Mouse (Mus musculus): Measurements from ENCODE around the gene Gm20715. TPM values are rescaled to one million over a fixed set of nuclear protein-coding genes. Genes with fewer than 3 reads are reported as not detected.
A peak's percentile ranks its signal among the peaks of the same experiment; 100 is the strongest.

The Gm20715 gene
- polyA plus RNA-seq, 1 experiment from 2014 or later, result not detected

DNA sequence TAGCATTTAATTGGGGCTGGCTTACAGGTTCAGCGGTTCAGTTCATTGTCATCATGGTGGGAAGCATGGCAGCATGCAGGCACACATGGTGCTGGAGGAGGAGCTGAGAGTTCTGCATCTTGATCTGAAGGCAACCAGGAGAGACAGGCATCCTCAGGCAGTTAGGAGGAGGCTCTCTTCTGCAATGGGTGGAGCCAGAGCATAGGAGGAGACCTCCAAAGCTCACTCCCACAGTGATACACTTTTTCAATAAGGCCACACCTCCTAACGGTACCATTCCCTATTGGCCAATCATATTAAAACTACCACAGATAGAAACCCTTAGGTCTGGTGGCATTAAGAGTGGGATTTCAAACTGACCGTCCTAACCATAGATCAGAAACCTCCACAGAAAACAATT lies 40.6 kb upstream of the Gm20715 start:
- no peak overlapping the region for H3K9ac ChIP-seq (replicated peaks; ENCODE audit: low read length)
- 84% methylated on average over 3 of the region's 3 CpGs for WGBS
- H3K4me3 ChIP-seq (replicated peaks; ENCODE audit: low read depth, low read length), result no peak overlapping the region
- H3K9me3 ChIP-seq (ENCODE audit: control insufficient read depth, low read length), result no peaks in the 10 kb centered on the region
- no peak overlapping the region for H3K4me2 ChIP-seq (ENCODE audit: low read length)
- DNase-seq (no peak), ATAC-seq (ENCODE audit: low FRiP score, low TSS enrichment) (no peak)
- peaks cover 3% of the 10 kb centered on the region; the same call in 1 of the 2 replicates for H3K36me3 ChIP-seq (ENCODE audit: control insufficient read depth, insufficient read depth, low read length)
- H3K4me1 ChIP-seq (ENCODE audit: control insufficient read depth, insufficient read depth, low read length), result no peaks in the 10 kb centered on the region
- H3K27me3 ChIP-seq (ENCODE audit: control insufficient read depth, insufficient read depth, low read length), result no peaks in the 10 kb centered on the region
- H3K27ac ChIP-seq (replicated peaks; ENCODE audit: low read depth, low read length), result no peak overlapping the region

DNA sequence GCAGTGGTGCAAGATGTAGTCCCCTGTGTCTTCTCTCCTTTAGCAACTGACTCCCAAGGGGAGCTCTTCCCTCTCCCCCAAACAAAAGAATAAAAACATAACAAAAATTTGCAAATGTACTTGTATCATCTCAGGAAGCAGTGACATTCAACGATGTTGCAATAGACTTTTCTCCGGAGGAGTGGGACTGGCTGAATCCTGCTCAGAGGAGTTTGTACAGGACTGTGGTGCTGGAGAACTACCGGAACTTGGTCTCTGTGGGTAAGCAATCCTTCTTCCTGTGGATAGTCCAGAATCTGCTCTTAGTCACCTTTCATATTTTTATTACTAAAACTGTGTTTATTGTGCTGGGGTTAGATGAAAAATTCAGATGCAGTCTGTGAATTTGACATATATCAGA lies 37.1 kb upstream of the Gm20715 start:
- ATAC-seq (ENCODE audit: low FRiP score, low TSS enrichment), result no peak
- no peak overlapping the region for H3K27ac ChIP-seq (replicated peaks; ENCODE audit: low read depth, low read length)
- H3K27me3 ChIP-seq (ENCODE audit: control insufficient read depth, insufficient read depth, low read length), result no peaks in the 10 kb centered on the region
- H3K4me3 ChIP-seq (replicated peaks; ENCODE audit: low read depth, low read length), result no peak overlapping the region
- H3K4me2 ChIP-seq (ENCODE audit: low read length), result no peak overlapping the region
- H3K36me3 ChIP-seq (ENCODE audit: control insufficient read depth, insufficient read depth, low read length), result peaks cover 9% of the 10 kb centered on the region; the same call in 1 of the 2 replicates
- H3K9me3 ChIP-seq (ENCODE audit: control insufficient read depth, low read length), result no peaks in the 10 kb centered on the region
- H3K4me1 ChIP-seq (ENCODE audit: control insufficient read depth, insufficient read depth, low read length), result no peaks in the 10 kb centered on the region
- DNase-seq, result no peak
- 92% methylated on average over 3 of the region's 3 CpGs for WGBS
- H3K9ac ChIP-seq (replicated peaks; ENCODE audit: low read length), result no peak overlapping the region

DNA sequence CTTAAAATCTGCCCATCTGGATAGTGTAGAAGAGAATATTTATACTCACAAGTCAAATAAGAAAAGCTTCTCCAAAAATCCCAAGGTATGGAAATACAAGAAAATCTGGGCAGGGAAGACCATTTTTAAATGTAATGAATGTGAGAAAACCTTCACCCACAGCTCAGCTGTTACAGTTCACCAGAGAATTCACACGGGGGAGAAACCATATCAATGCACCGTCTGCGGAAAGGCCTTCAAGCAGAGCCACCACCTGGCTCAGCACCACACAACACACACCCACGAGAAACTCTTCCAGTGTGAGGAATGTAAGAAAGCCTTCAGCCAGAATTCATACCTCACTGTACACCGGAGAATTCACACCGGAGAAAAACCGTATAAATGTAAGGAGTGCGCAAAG lies 31.6 kb upstream of the Gm20715 start:
- DNase-seq (no peak), ATAC-seq (ENCODE audit: low FRiP score, low TSS enrichment) (no peak)
- Histone ChIP-seq H3K27ac (replicated peaks; ENCODE audit: low read depth, low read length) (no peak overlapping the region), H3K9ac (replicated peaks; ENCODE audit: low read length) (no peak overlapping the region), H3K36me3 (ENCODE audit: control insufficient read depth, insufficient read depth, low read length) (peaks cover 21% of the 10 kb centered on the region; the same call in 1 of the 2 replicates), H3K27me3 (ENCODE audit: control insufficient read depth, insufficient read depth, low read length) (no peaks in the 10 kb centered on the region), H3K9me3 (ENCODE audit: control insufficient read depth, low read length) (no peaks in the 10 kb centered on the region), H3K4me2 (ENCODE audit: low read length) (no peak overlapping the region), H3K4me3 (replicated peaks; ENCODE audit: low read depth, low read length) (no peak overlapping the region), H3K4me1 (ENCODE audit: control insufficient read depth, insufficient read depth, low read length) (no peaks in the 10 kb centered on the region)
- WGBS, result 87% methylated on average over 8 of the region's 8 CpGs

GRCm38 (mm10) chr7:6381431-6381830 lies 28.6 kb upstream of the Gm20715 start:
- 73% methylated on average over 2 of the region's 2 CpGs for WGBS
- H3K9me3 ChIP-seq (ENCODE audit: control insufficient read depth, low read length), result no peaks in the 10 kb centered on the region
- DNase-seq, result no peak
- no peak overlapping the region for H3K9ac ChIP-seq (replicated peaks; ENCODE audit: low read length)
- ATAC-seq (ENCODE audit: low FRiP score, low TSS enrichment), result no peak
- peaks cover 16% of the 10 kb centered on the region; the same call in 1 of the 2 replicates for H3K36me3 ChIP-seq (ENCODE audit: control insufficient read depth, insufficient read depth, low read length)
- peaks cover 9% of the 10 kb centered on the region for H3K4me1 ChIP-seq (ENCODE audit: control insufficient read depth, insufficient read depth, low read length)
- no peaks in the 10 kb centered on the region for H3K27me3 ChIP-seq (ENCODE audit: control insufficient read depth, insufficient read depth, low read length)
- no peak overlapping the region for H3K27ac ChIP-seq (replicated peaks; ENCODE audit: low read depth, low read length)
- H3K4me3 ChIP-seq (replicated peaks; ENCODE audit: low read depth, low read length), result no peak overlapping the region
- H3K4me2 ChIP-seq (ENCODE audit: low read length), result no peak overlapping the region

DNA sequence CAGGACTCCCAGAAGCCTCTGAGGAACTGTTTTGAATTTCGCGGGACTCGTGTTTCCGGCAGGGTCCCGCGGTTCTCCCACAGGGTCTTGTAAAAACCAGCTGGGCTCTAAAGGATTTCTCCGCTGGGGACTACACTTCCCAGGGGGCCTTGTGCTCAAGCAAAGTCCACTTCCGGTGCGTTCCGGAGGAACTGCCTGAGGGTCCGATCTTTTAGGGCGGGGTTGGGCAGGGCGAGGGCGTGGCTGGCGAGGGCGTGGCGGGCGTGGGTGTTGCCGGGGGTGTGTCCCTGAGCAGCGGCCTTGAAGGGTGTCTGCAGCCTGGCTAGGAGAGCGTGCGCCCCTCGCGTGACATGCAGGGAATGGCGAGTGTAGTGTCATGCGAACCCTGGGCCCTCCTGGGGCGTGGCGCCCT lies 27.0 kb upstream of the Gm20715 start, which contains the start of gene Zfp28:
Gene Zfp28 (plus strand): TSS at position 252 of the 412 bp plus-strand sequence.
- peak within 1 kb of the TSS; percentile 63 for H3K27ac ChIP-seq (replicated peaks; ENCODE audit: low read depth, low read length)
- peaks cover 9% of the 10 kb centered on the region for H3K4me1 ChIP-seq (ENCODE audit: control insufficient read depth, insufficient read depth, low read length)
- H3K27me3 ChIP-seq (ENCODE audit: control insufficient read depth, insufficient read depth, low read length), result no peaks in the 10 kb centered on the region
- ATAC-seq (ENCODE audit: low FRiP score, low TSS enrichment) (peak; percentile 97), DNase-seq (peak; percentile 98)
- H3K9ac ChIP-seq (replicated peaks; ENCODE audit: low read length), result peak within 1 kb of the TSS; percentile 76
- H3K4me2 ChIP-seq (ENCODE audit: low read length), result peak within 1 kb of the TSS; percentile 84
- peak within 1 kb of the TSS; percentile 69 for H3K4me3 ChIP-seq (replicated peaks; ENCODE audit: low read depth, low read length)
- H3K36me3 ChIP-seq (ENCODE audit: control insufficient read depth, insufficient read depth, low read length), result peaks cover 19% of the 10 kb centered on the region; the same call in 1 of the 2 replicates
- WGBS, result under 1% methylated on average over 28 of the region's 28 CpGs
- no peaks in the 10 kb centered on the region for H3K9me3 ChIP-seq (ENCODE audit: control insufficient read depth, low read length)

- Histone ChIP-seq H3K4me1 (ENCODE audit: control insufficient read depth, insufficient read depth, low read length) (peaks cover 9% of the 10 kb centered on the region), H3K4me2 (ENCODE audit: low read length) (peak overlapping the region; percentile 84), H3K36me3 (ENCODE audit: control insufficient read depth, insufficient read depth, low read length) (peaks cover 14% of the 10 kb centered on the region; the same call in 1 of the 2 replicates), H3K9ac (replicated peaks; ENCODE audit: low read length) (peak overlapping the region; percentile 76), H3K9me3 (ENCODE audit: control insufficient read depth, low read length) (no peaks in the 10 kb centered on the region), H3K4me3 (replicated peaks; ENCODE audit: low read depth, low read length) (peak overlapping the region; percentile 69), H3K27ac (replicated peaks; ENCODE audit: low read depth, low read length) (no peak overlapping the region), H3K27me3 (ENCODE audit: control insufficient read depth, insufficient read depth, low read length) (no peaks in the 10 kb centered on the region)
- 81% methylated on average over 8 of the region's 8 CpGs for WGBS
- ATAC-seq (ENCODE audit: low FRiP score, low TSS enrichment) (no peak), DNase-seq (no peak)
Measured at GRCm38 (mm10) chr7:6384011-6384410, 26.1 kb upstream of the Gm20715 start.

DNA sequence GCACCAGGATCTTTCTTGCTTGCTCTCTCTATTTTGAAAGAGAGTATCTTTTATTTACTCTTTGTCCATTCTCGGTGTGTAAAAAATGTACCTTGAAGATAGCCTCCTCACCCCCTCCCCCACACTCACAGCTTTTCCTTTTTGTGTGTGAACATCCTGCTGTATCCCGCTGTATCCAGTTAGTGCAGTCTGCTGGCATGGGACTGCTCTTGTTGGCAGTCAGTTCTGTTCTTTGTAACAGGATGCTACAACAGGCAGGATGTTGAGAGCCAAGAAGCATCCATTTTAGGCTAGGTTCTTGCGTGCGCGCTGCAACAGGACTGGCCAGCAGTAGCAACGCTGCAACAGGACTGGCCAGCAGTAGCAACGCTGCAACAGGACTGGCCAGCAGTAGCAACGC lies 23.1 kb upstream of the Gm20715 start:
- DNase-seq (no peak), ATAC-seq (ENCODE audit: low FRiP score, low TSS enrichment) (no peak)
- Histone ChIP-seq H3K27me3 (ENCODE audit: control insufficient read depth, insufficient read depth, low read length) (no peaks in the 10 kb centered on the region), H3K4me1 (ENCODE audit: control insufficient read depth, insufficient read depth, low read length) (peaks cover 9% of the 10 kb centered on the region), H3K9me3 (ENCODE audit: control insufficient read depth, low read length) (no peaks in the 10 kb centered on the region), H3K4me2 (ENCODE audit: low read length) (no peak overlapping the region), H3K36me3 (ENCODE audit: control insufficient read depth, insufficient read depth, low read length) (peaks cover 36% of the 10 kb centered on the region), H3K27ac (replicated peaks; ENCODE audit: low read depth, low read length) (no peak overlapping the region), H3K4me3 (replicated peaks; ENCODE audit: low read depth, low read length) (no peak overlapping the region), H3K9ac (replicated peaks; ENCODE audit: low read length) (no peak overlapping the region)
- WGBS, result 97% methylated on average over 8 of the region's 8 CpGs

DNA sequence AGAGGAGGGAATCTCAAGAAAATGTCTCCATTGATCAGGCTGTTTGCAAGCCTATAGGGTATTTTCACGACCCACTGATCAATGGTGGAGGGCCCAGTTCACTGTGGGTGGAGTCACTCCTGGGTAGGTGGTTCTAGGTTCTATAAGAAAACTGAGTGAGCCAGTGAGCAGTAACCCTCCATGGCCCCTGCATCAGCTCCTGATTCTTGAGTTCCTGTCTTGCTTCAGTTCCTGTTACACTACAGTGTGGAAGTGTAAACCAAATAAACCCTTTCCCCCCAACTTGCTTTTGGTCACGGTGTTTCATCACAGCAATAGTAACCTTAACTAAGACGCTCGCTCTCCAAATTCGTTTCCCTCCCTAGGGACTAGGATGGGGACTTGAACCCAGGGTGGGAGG lies 21.1 kb upstream of the Gm20715 start:
- 88% methylated on average over 5 of the region's 5 CpGs for WGBS
- no peak for ATAC-seq (ENCODE audit: low FRiP score, low TSS enrichment)
- no peaks in the 10 kb centered on the region for H3K27me3 ChIP-seq (ENCODE audit: control insufficient read depth, insufficient read depth, low read length)
- no peak overlapping the region for H3K27ac ChIP-seq (replicated peaks; ENCODE audit: low read depth, low read length)
- H3K9me3 ChIP-seq (ENCODE audit: control insufficient read depth, low read length), result no peaks in the 10 kb centered on the region
- peaks cover 5% of the 10 kb centered on the region for H3K4me1 ChIP-seq (ENCODE audit: control insufficient read depth, insufficient read depth, low read length)
- H3K9ac ChIP-seq (replicated peaks; ENCODE audit: low read length), result no peak overlapping the region
- H3K4me2 ChIP-seq (ENCODE audit: low read length), result no peak overlapping the region
- no peak for DNase-seq
- no peak overlapping the region for H3K4me3 ChIP-seq (replicated peaks; ENCODE audit: low read depth, low read length)
- peaks cover 51% of the 10 kb centered on the region for H3K36me3 ChIP-seq (ENCODE audit: control insufficient read depth, insufficient read depth, low read length)

DNA sequence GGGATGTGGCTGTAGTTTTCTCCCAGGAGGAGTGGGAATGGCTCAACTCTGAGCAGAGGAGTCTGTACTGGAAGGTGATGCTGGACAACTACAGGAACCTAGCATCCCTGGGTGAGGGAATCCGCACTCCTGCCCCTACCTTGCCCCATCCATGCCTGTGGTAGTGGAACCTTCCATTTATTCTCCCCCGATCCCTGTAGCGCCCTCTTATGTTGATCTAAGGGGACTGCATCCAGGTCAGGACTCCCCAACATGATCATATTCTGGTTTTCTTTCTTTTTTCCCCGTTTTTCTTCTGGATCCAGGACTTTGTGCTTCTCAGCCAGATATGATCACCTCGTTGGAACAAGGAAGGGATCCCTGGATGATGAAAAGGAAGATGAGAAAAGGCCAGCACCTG lies 20.6 kb upstream of the Gm20715 start:
- H3K36me3 ChIP-seq (ENCODE audit: control insufficient read depth, insufficient read depth, low read length), result peaks cover 56% of the 10 kb centered on the region
- no peak overlapping the region for H3K27ac ChIP-seq (replicated peaks; ENCODE audit: low read depth, low read length)
- no peaks in the 10 kb centered on the region for H3K27me3 ChIP-seq (ENCODE audit: control insufficient read depth, insufficient read depth, low read length)
- H3K4me3 ChIP-seq (replicated peaks; ENCODE audit: low read depth, low read length), result no peak overlapping the region
- WGBS, result 74% methylated on average over 5 of the region's 5 CpGs
- DNase-seq (no peak), ATAC-seq (ENCODE audit: low FRiP score, low TSS enrichment) (no peak)
- peaks cover under 1% of the 10 kb centered on the region; the same call in 1 of the 2 replicates for H3K4me1 ChIP-seq (ENCODE audit: control insufficient read depth, insufficient read depth, low read length)
- no peak overlapping the region for H3K9ac ChIP-seq (replicated peaks; ENCODE audit: low read length)
- no peak overlapping the region for H3K4me2 ChIP-seq (ENCODE audit: low read length)
- no peaks in the 10 kb centered on the region for H3K9me3 ChIP-seq (ENCODE audit: control insufficient read depth, low read length)

Measured in midbrain, embryonic 14.5 days (tissue).